Mouse (Mus musculus) bone marrow, adult 2 months (tissue): ENCODE measurements at regions not wholly inside any gene's neighbourhood (a gene's known extent, or its start where the extent isn't known, plus 50 kb on each side); places are given as distances from the start of the nearest gene placed in this dataset.
"Not testable (repeated sequence)": the region's sequence is repeated elsewhere in the genome, so short reads cannot be mapped to it uniquely, and the experiment has no call there.

Experiments
- H3K27ac ChIP-seq: fragments of 200-500 bp; 2 replicates; pipeline ENCODE4 v1.5.1; 2012; ENCODE audit warnings: low read depth, mild to moderate bottlenecking, control low read depth, inconsistent platforms, low read length; ENCODE audit not compliant: control insufficient read depth, poor library complexity, insufficient read depth
- H3K4me1 ChIP-seq: fragments of 200-500 bp; 2 replicates; pipeline ENCODE4 v1.6.1; 2011; ENCODE audit warnings: low read length; ENCODE audit not compliant: control insufficient read depth, insufficient read depth
- H3K4me3 ChIP-seq: fragments of 200-500 bp; replicated peaks from 2 replicates; pipeline ENCODE3; 2011; ENCODE audit warnings: mild to moderate bottlenecking, low read depth, low read length, control low read depth; ENCODE audit not compliant: control insufficient read depth
- CTCF ChIP-seq: fragments of 200-500 bp; IDR thresholded peaks from 2 replicates; pipeline ENCODE4 v1.5.1; 2011; ENCODE audit warnings: low read length, control low read depth; ENCODE audit not compliant: control insufficient read depth, insufficient read depth
- POLR2A ChIP-seq: fragments of 200-500 bp; IDR thresholded peaks from 2 replicates; pipeline ENCODE4 v1.6.1; 2011; ENCODE audit warnings: low read depth, mild to moderate bottlenecking, control low read depth, low read length, borderline replicate concordance; ENCODE audit not compliant: control insufficient read depth
- WGBS: fragments of 180-500 bp; shearing (Covaris S2); methylation state at CpG from one replicate; pipeline ENCODE4 v1.1.7; 2018; 5-methylcytosine and 5-hydroxymethylcytosine counted together

DNA sequence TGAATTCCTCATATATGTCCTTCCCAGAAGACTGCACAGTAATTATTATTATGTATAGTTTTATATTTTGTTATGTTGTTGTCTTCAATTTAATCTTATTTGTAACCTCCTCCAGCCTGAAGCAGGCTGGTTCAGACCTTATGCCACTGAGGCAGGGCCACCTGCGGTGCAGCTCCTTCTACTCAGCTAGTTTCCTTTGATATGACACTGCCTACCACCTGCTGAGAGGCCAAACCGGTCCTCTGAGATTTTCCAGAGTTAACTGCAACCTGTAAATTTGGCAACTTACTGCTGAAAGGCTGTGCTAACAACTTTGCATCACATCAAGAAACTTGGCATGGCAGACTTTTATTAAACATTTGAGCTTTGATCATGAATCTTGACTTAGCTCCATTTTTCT, 691.3 kb downstream of the Dad1 start:
- H3K4me1 ChIP-seq: no peaks in the 10 kb centered on the region
- TF ChIP-seq POLR2A (no peak), CTCF (no peak)
- H3K4me3 ChIP-seq: no peak overlapping the region
- 80% methylated on average over 2 of the region's 2 CpGs for WGBS
- no peak overlapping the region for H3K27ac ChIP-seq

- H3K4me3 ChIP-seq, H3K4me1 ChIP-seq, H3K27ac ChIP-seq: not testable (repeated sequence)
- 43% methylated on average over 5 of the region's 5 CpGs for WGBS
Measured at GRCm38 (mm10) chr14:53560146-53560545, 693.8 kb downstream of the Dad1 start.

GRCm38 (mm10) chr14:53559386-53559920, 694.5 kb downstream of the Dad1 start:
- not testable (repeated sequence) for H3K27ac ChIP-seq, H3K4me1 ChIP-seq, H3K4me3 ChIP-seq

GRCm38 (mm10) chr14:53553771-53554170, 700.1 kb downstream of the Dad1 start:
- Histone ChIP-seq H3K4me1 (no peaks in the 10 kb centered on the region), H3K27ac (no peak overlapping the region), H3K4me3 (no peak overlapping the region)
- TF ChIP-seq CTCF: no peak
- no peak for TF ChIP-seq POLR2A

DNA sequence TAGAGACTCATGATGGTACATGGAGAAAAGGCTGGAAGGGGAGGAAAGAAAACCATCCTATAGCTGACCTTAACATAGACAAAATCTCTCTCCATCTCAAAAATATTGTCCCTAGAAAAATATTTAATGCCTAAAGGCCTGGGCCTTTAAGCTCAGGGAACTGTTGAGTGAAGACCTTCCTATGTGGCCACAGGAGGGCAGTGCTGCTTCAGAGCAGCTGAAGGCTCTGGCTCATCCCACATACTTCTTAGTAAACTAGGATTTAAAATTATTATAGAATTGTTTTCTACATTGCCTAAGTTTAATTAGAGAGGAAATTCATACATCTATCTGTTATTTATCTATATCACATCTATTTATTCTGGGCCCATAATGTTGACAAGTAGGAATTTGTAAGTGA, 706.5 kb downstream of the Dad1 start:
- not testable (repeated sequence) for H3K4me1 ChIP-seq, H3K4me3 ChIP-seq, H3K27ac ChIP-seq

GRCm38 (mm10) chr14:53545351-53545750, 708.6 kb downstream of the Dad1 start:
- Histone ChIP-seq H3K4me1 (no peaks in the 10 kb centered on the region), H3K4me3 (no peak overlapping the region), H3K27ac (no peak overlapping the region)
- WGBS: 49% methylated on average over 5 of the region's 5 CpGs
- no peak for TF ChIP-seq POLR2A
- TF ChIP-seq CTCF: no peak

GRCm38 (mm10) chr14:53541640-53542039, 712.3 kb downstream of the Dad1 start:
- peak; percentile 39; the same call in 1 of the 2 replicates for TF ChIP-seq CTCF
- H3K4me3 ChIP-seq, H3K27ac ChIP-seq, H3K4me1 ChIP-seq: not testable (repeated sequence)
- 16% methylated on average over 2 of the region's 2 CpGs for WGBS

DNA sequence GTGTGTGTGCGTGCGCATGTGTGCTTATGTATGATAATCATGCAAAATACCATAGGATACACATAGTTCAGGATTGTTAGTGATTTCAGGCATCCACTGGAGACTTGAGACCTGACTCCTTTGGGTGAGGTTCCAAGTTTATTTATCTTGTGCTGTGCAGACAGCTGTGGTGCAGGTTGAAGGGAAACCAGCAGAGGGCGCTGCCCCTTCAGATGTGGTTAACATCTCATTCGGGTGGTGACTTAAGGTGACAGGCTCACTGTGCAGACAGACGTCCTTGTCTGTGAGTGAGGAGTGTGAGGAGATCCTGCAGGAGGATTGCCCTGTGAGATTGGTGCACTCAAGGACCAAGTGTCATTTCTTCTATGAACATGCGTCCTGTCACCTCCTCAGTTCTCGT, 716.0 kb downstream of the Dad1 start:
- H3K27ac ChIP-seq, H3K4me3 ChIP-seq, H3K4me1 ChIP-seq: not testable (repeated sequence)
- peak; percentile 49 for TF ChIP-seq CTCF
- WGBS: 62% methylated on average over 7 of the region's 7 CpGs

DNA sequence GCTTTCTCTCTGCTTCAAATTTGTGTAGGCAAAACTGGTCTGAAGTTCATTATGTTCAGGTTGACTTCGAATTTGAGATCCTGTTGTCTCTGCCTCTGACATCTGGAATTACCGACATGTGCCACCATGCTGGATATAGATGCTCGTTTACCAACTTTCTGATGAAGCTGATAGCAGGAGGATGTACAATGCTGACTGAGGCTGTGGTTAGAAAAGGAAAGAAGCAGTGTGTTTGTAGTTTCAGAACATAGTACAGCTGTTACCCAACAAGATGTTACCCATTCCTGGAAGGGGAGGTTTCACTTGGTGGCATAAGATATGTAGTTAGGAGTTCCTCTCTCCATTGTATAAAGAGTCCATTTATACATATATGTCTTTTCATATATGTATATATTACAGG, 730.5 kb downstream of the Dad1 start:
- no CpG with 5 or more reads among the region's 3 CpGs for WGBS
- H3K4me1 ChIP-seq, H3K4me3 ChIP-seq, H3K27ac ChIP-seq: not testable (repeated sequence)

- no CpG with 5 or more reads among the region's 1 CpGs for WGBS
- not testable (repeated sequence) for H3K4me1 ChIP-seq, H3K27ac ChIP-seq, H3K4me3 ChIP-seq
Measured at GRCm38 (mm10) chr14:53518954-53519353, 735.0 kb downstream of the Dad1 start.

DNA sequence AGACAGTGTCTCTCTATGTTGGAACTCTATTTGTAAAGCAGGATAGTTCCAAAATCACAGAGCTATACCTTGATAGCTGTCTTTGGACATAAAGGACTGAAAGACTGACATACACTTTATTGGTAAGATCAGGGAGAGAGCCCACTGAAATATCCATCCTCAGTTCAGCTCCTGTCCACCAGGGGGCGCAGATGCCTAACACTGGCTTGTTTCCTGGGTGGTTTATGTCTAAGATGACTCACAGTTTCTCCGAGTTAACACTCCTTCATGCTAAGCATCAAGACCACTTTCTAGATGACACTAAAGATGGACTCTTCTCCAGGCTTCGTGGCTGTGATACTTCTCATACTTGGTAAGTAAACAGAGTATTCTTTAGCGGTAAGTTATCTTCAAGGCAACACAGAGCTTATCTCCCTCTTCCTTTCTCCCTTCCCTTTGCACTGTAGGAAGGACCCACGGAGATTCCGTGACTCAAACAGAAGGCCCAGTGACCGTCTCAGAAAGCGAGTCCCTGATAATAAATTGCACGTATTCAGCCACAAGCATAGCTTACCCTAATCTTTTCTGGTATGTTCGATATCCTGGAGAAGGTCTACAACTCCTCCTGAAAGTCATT, 737.2 kb downstream of the Dad1 start:
- WGBS: no CpG with 5 or more reads among the region's 10 CpGs
- not testable (repeated sequence) for H3K27ac ChIP-seq, H3K4me3 ChIP-seq, H3K4me1 ChIP-seq

DNA sequence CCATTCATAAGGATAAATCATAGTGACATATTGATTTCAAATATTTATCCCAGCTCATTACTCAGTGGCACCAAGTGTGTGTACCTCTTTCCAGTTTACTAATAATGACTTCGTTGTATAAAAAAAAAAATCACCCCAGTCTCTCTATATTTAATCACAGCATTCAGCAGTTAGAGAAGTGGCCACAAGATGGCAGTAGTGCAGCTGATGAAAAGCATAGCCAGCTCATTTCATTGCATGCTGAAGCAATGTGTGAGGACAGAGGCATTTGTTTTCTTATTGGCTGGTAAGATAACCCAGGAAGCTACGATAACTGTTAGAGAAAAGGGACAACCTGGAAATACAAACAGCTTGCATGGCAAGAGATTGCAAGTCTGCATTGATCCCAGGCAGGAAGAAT, 748.5 kb downstream of the Dad1 start:
- not testable (repeated sequence) for H3K4me1 ChIP-seq, H3K27ac ChIP-seq, H3K4me3 ChIP-seq
- 25% methylated on average over 2 of the region's 2 CpGs for WGBS

DNA sequence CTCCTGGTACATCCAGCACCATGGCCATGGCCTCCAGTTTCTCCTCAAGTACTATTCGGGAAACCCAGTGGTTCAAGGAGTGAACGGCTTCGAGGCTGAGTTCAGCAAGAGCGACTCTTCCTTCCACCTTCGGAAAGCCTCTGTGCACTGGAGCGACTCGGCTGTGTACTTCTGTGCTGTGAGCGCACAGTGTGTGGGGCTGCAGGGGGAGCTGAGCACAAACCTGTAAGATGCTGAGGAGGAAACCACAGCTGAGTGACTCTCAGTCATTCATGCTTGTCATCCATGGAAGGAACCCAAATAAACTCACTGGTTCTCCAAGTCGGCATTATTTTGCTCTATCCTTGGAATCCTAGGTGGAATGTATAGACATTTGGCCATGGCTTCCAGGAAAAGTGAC, 765.5 kb downstream of the Dad1 start:
- not testable (repeated sequence) for H3K4me3 ChIP-seq, H3K4me1 ChIP-seq, H3K27ac ChIP-seq
- WGBS: 73% methylated on average over 9 of the region's 9 CpGs

- WGBS: 17% methylated on average over 5 of the region's 5 CpGs
- not testable (repeated sequence) for H3K4me1 ChIP-seq, H3K4me3 ChIP-seq, H3K27ac ChIP-seq
Measured at GRCm38 (mm10) chr14:53487611-53488010, 766.3 kb downstream of the Dad1 start.
